Mouse (Mus musculus) spleen, adult 10 weeks (tissue): ENCODE measurements around the gene Camk2g. TPM values are rescaled to one million over a fixed set of nuclear protein-coding genes. Genes with fewer than 3 reads are reported as not detected.

ENCODE experiments used
- polyA plus RNA-seq: library from polyadenylated mRNA; stranded (reverse); fragments of 350-450 nt; fragmentation: Illumina TruSeq; extraction: RNeasy Lipid Tissue Mini Kit (QIAGEN cat#74804); gene quantifications from one replicate; pipeline ENCODE4 v1.2.3, GENCODE M21; 2015; ENCODE audit warnings: low replicate concordance; ENCODE audit not compliant: insufficient read depth

Camk2g gene
- polyA plus RNA-seq: 24.2 TPM

DNA sequence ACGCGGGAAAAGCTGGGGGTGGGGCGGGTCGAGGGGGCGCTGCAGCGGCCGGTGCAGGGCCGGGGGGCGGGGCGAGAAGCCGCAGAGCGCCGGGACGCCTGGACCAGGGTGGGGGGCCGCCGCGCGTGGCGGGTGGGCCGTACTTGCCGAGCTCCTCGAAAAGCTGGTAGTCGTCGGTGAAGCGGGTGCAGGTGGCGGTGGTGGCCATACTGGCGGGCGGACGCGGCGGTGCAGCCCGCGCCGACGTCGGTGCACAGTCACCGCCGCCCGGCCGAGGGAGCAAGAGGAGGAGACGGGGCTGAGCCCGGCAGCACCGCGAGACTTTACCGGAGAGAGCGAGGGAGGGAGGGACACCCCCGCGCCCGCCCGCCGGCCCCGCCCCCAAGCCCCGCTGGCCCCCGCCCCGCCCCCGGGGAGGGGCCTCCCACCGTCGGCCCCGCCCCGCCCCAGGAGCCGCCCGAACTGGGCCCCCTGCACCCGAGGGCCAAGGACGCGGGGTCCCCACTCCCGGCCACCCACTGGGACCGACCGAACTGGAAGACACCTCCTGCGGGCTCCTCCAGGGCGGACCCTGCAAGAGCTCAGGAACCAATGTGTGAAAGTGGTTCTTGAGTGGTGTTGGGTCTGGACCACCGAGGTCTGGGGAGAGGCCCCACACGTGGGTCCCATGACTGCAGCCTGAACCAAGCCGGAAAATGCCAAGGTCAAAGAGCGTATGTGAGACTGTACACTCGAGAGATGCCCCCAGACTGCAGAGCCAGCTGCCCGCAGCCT, at the start of gene Camk2g:
Gene Camk2g, minus strand, starts transcription at position 331 of the 774 bp plus-strand sequence.

DNA sequence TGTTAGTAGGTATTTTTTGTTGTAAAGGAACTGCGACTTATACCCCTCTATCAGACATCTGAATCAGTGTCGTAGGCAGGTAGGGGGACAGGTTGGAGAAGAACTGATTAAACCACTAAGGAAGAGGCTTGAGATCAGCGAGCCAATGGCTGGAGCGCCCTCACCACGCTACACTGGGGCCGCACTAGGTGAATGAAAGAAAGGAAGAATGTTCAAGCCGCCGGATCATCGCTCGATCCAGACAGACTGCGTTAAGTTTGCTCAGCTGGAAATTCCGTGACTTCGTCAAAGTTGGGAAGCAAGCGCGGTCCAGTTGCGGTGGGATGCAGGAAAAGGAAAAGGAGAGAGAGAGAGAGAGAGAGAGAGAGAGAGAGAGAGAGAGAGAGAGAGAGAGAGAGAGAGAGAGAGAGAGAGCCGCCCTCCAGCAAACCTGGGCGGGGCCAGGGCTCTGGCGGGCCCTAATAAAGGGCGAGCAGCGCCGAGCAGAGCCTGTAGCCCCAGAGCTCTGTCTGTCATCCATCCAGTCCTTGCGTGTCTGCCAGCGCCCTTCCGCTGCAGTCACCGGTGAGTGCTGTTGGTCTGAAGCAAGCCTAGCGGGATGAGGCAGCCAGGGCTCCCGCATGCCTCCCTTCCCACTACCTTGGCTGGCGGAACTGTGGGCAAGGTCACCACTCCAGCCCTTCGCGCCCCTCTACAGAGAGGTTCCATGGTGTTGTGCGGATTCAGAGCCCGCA, 42.5 kb upstream of the Camk2g start, which contains the start of gene Plau:
Gene Plau, plus strand, starts transcription at position 490 of the 734 bp plus-strand sequence.

DNA sequence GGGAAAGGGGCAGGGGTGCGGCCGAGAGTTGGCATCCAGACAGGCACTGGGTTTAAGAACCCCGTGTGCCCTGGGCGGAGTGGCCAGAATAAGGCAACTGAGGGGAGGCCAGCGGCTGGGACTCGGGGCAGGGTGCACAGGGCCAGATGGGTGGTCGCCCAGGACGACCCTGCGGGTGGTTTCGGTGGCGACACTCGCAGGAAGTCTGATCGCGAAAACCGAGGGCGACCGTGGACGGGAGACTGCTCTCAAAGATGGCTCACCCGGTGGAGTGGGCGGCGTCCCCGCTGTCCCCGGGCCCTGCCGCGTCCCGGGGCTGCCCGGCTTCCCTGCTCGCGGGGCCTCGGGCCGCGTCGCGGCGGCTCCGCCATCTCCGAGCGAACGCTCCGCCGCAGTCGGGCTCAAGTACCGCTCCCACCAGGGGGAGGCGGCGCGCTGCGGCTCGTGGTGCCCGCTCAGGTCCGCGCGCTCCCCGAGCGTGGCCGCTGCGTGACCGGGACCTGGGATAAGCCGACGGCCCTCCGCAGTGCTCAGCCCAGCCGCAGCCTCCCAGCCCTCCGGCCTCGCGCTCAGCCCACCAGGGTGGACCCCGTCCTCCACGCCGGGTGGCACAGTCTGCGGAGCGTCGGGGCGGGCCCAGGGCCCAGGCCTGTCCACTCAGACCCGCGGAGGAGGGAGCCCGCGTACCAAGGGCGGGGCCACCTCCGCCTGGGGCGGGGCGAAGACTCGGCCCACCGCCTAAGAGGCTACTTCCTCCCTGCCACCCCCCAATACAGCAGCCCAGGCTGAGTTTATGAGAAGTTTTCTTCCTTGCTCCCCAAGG, 59.7 kb downstream of the Camk2g start, which contains the start of gene Ndst2:
Gene Ndst2, minus strand, starts transcription at position 611 of the 823 bp plus-strand sequence.

DNA sequence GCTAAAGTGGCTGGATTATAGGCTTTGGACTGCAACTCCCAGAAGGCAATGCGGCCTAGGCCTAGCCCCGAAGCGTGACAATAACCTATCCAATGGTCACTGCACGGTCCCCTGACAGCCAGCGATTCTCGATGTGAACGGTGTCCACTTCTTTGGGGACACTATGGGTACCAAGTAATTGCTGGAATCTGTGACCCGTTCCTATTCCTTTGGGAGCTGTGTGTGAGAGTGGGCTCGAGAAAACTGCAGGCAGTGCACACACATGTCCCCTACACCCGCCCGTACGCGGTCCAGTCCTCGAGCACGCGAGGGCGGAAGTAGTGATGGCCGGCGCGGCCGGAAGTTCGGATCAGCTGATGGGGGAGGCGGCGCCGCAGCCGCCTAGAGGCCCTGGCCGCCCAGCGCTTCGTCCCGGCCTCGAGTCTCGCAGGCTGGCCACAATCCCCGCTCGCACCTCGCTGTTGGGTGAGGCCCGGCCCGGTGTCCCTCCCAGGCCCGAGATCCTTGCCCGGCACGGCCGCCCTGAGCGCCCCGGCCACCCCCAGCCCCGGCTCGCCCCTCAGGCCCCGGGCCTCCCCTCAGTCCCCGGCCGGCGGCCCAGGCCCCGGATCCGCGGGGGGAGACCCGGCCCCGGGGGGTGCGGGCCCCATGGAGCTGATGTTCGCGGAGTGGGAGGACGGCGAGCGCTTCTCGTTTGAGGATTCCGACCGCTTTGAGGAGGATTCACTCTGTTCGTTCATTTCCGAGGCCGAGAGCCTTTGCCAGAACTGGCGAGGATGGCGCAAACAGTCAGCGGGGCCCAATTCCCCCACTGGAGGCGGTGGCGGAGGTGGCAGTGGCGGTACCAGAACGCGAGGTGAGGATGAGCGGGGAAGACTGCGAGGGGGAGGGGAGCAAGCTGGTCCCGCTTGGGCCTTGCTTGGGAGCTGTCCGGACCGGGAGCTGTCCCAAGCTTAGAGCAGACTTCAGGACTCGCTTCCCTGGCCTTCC, 86.4 kb downstream of the Camk2g start, which contains the start of gene Zswim8:
Gene Zswim8, plus strand, starts transcription at position 352 of the 990 bp plus-strand sequence.

DNA sequence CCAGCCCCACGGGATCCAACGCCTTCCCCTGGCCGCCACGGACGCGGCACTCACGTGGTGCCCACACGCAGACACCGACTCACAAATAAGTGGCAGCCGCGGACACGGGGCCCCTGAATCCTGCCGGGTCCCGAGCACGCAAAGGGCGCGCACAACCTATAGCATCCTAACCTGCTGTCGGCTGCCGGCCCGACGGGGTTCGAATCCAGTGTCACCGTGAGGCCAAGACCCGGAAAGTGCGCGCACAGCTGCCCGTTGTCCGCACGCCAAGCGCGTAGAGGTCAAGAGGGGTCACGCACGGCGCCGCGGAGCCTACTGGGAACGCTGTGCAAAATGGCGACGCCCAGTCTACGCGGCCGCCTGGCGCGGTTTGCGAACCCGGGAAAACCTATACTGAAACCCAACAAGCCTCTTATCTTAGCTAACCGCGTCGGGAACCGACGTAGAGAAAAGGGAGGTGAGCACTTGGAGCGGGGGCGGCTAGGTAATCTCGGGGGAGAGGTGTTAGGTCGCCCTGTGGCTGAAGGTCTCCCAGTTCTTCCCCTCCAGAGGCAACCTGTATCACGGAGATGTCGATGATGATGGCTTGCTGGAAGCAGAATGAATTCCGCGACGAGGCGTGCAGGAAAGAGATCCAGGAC, 91.0 kb downstream of the Camk2g start, which contains the start of gene Chchd1:
Gene Chchd1, plus strand, starts transcription at position 266 of the 641 bp plus-strand sequence.

DNA sequence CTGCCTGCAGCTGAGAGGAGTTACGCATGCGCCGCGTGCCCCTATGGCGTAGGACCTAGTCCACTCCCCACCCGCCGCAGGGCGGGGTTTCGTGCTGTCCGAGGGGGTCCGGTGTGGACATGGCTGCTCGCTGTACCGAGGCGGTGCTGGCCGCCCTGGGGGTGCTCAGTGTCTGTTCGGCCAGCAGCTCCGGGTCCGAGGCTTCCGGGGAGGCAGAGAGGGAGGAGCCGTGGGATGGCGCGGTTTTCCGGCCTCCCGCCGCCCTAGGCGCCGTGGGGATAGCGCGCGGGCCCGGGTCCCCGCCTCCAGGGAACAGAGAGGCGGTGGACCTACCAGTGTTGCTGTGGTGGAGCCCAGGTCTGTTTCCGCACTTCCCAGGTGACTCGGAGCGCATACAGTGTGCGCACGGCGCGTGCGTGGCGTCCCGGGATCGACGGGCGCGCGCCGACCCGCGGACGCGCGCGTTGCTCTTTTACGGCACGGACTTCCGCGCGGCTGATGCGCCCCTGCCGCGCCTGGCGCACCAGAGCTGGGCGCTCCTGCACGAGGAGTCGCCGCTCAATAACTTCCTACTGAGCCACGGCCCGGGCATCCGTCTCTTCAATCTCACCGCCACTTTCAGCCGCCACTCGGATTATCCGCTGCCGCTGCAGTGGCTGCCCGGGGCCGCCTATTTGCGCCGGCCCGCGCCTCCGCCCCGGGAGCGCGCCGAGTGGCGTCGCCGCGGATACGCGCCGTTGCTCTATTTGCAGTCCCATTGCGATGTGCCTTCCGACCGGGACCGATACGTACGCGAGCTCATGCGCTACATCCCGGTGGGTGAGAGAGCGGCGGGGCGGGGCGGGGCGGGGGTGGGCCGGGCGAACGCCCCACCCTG, 98.8 kb downstream of the Camk2g start, which contains the start of gene Fut11:
Gene Fut11, plus strand, starts transcription at position 85 of the 877 bp plus-strand sequence.

Other genes starting within 250 kb of the Camk2g start
- gene Ppp3cb, start 247.5 kb downstream of the Camk2g start, polyA plus RNA-seq: 144 TPM
- 6.8 TPM for gene Usp54, start 153.0 kb downstream of the Camk2g start, polyA plus RNA-seq
- not detected for gene Myoz1, start 137.5 kb downstream of the Camk2g start, polyA plus RNA-seq
- not detected for gene Synpo2l, start 125.7 kb downstream of the Camk2g start, polyA plus RNA-seq
- gene Sec24c, start 119.8 kb downstream of the Camk2g start, polyA plus RNA-seq: 144 TPM
- gene Fut11, start 99.1 kb downstream of the Camk2g start, polyA plus RNA-seq: 20.2 TPM
- gene Chchd1, start 91.1 kb downstream of the Camk2g start, polyA plus RNA-seq: 90.4 TPM
- 47.2 TPM for gene Zswim8, start 86.5 kb downstream of the Camk2g start, polyA plus RNA-seq
- gene Ndst2, start 59.5 kb downstream of the Camk2g start, polyA plus RNA-seq: 38.0 TPM
- 7.9 TPM for gene Plau, start 42.6 kb upstream of the Camk2g start, polyA plus RNA-seq
- 35.3 TPM for gene Vcl, start 135.3 kb upstream of the Camk2g start, polyA plus RNA-seq